9 mouse cellular contexts compared by ENCODE assay signal in the genomic region with DNA sequence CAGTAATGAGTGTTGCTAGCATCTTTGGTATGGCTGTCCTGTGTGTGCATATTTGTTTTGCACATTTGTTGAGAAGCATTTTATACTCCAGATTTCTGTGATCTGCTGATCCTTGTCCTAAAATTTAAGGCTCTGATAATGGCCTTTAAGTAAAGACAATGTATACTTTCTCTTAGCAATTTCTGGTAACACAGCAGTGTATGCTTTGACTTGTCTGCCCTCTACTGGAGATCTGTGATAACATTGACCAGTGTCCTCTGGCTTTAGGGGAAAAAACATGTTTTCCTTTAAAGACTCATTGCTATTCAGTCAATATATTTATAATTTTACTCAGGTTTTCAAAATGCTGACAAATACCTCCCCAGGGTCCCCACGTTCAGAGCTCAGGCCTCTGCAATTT.
A peak's percentile ranks its signal among the peaks of the same experiment; 100 is the strongest.
DNase-seq lines count a peak whose midpoint lies in the region; ATAC-seq and TF ChIP-seq lines count a peak whose summit lies in the region.
"Had no signal": no experiment of that assay in that cellular context is flagged by ENCODE, and none has a peak within 500 bp of the region (broad histone marks: within the 10 kb centered on the region; RNA-seq: fewer than 3 reads in every experiment).

No protein-coding gene starts in this region.

- no peaks in the 10 kb centered on the region for H3K4me1 ChIP-seq in limb, embryonic 11.5 days (ENCODE audit: control insufficient read depth, insufficient read depth, low read length)
- H3K4me1 ChIP-seq in limb, embryonic 10.5 days = no peaks in the 10 kb centered on the region
- H3K4me1 ChIP-seq in heart, postnatal 0 days (ENCODE audit: control insufficient read depth, insufficient read depth) = no peaks in the 10 kb centered on the region
- no peaks in the 10 kb centered on the region for H3K4me1 ChIP-seq in lung, postnatal 0 days (ENCODE audit: insufficient read depth, low read depth, low read length)

- no peak for TF ChIP-seq POLR2A in brain, embryonic 14.5 days (IDR thresholded peaks at IDR 0.05; ENCODE audit: borderline replicate concordance, extremely low read depth, insufficient read depth, insufficient read length, poor library complexity, severe bottlenecking)

- whole genome bisulfite sequencing in limb, embryonic 11.5 days = 5% methylated on average over 1 of the region's 1 CpGs
- WGBS in limb, embryonic 10.5 days = 7% methylated on average over 1 of the region's 1 CpGs
- 3% methylated on average over 1 of the region's 1 CpGs for WGBS in heart, postnatal 0 days
- 4% methylated on average over 1 of the region's 1 CpGs for WGBS in lung, postnatal 0 days

- no peak overlapping the region for H3K4me2 ChIP-seq in limb, embryonic 11.5 days (ENCODE audit: low read depth, severe bottlenecking)
- no peak overlapping the region for H3K4me2 ChIP-seq in heart, postnatal 0 days (ENCODE audit: low read depth, low read length)
- H3K4me2 ChIP-seq in lung, postnatal 0 days (replicated peaks; ENCODE audit: low read depth, low read length) = no peak overlapping the region

- H3K27ac ChIP-seq in limb, embryonic 11.5 days (replicated peaks; ENCODE audit: low read depth, low read length) = no peak overlapping the region
- no peak overlapping the region for H3K27ac ChIP-seq in limb, embryonic 10.5 days
- H3K27ac ChIP-seq in heart, postnatal 0 days (ENCODE audit: low read depth) = no peak overlapping the region
- no peak overlapping the region for H3K27ac ChIP-seq in lung, postnatal 0 days (ENCODE audit: low read length)

- intact Hi-C loops in gastrocnemius, postnatal 36 days (cut with DNase I) = loop anchor here (1.0 to 2.0 kb wide), 2 partner anchors 94 to 208 kb away; no protein-coding TSS in a partner anchor

- H3K27me3 ChIP-seq in limb, embryonic 11.5 days (ENCODE audit: control insufficient read depth, insufficient read depth, low read length) = no peaks in the 10 kb centered on the region
- no peaks in the 10 kb centered on the region for H3K27me3 ChIP-seq in limb, embryonic 10.5 days (ENCODE audit: low read depth, poor library complexity, severe bottlenecking)
- H3K27me3 ChIP-seq in heart, postnatal 0 days (ENCODE audit: control insufficient read depth, insufficient read depth, low read length) = no peaks in the 10 kb centered on the region
- H3K27me3 ChIP-seq in lung, postnatal 0 days (replicated peaks; ENCODE audit: insufficient read depth, low read length) = no peaks in the 10 kb centered on the region
- H3K27me3 ChIP-seq: megakaryocyte, embryonic 14.5 days had no signal

- ATAC-seq in limb, embryonic 11.5 days (ENCODE audit: insufficient number of reproducible peaks, low FRiP score, low TSS enrichment, low read depth) = no peak
- no peak for ATAC-seq in heart, postnatal 0 days (ENCODE audit: insufficient read depth, low read depth)
- ATAC-seq in lung, postnatal 0 days = no peak

- TF ChIP-seq CTCF in brain, embryonic 14.5 days (IDR thresholded peaks at IDR 0.05; ENCODE audit: borderline replicate concordance, extremely low read depth, insufficient read depth, insufficient read length) = peak; percentile 55; the same call in 1 of the 2 replicates
- TF ChIP-seq CTCF in heart, postnatal 0 days (IDR thresholded peaks at IDR 0.05; ENCODE audit: low read depth) = peak; percentile 77
- peak; percentile 85 for TF ChIP-seq CTCF in lung, postnatal 0 days (IDR thresholded peaks at IDR 0.05)

- peak; percentile 16 for DNase-seq in adrenal gland, adult 2 months
- DNase-seq in adrenal gland, adult 8-10 months = no peak
- peak; percentile 43 for DNase-seq in limb, embryonic 11.5 days (ENCODE audit: low spot score)
- DNase-seq in limb, embryonic 10.5 days (ENCODE audit: low spot score) = no peak
- peak; percentile 69 for DNase-seq in brain, embryonic 14.5 days (ENCODE audit: low read depth)
- DNase-seq in heart, postnatal 0 days (ENCODE audit: low spot score) = peak; percentile 44
- DNase-seq in lung, postnatal 0 days (ENCODE audit: low spot score) = peak; percentile 79
- DNase-seq in gastrocnemius, postnatal 36 days = no peak

- H3K9ac ChIP-seq in limb, embryonic 11.5 days (ENCODE audit: low read length) = no peak overlapping the region
- H3K9ac ChIP-seq in heart, postnatal 0 days (replicated peaks; ENCODE audit: low read depth, low read length) = no peak overlapping the region
- no peak overlapping the region for H3K9ac ChIP-seq in lung, postnatal 0 days (replicated peaks; ENCODE audit: low read depth)

- no peak overlapping the region for H3K4me3 ChIP-seq in limb, embryonic 11.5 days (ENCODE audit: low read depth, low read length)
- H3K4me3 ChIP-seq in limb, embryonic 10.5 days = no peak overlapping the region
- no peak overlapping the region for H3K4me3 ChIP-seq in heart, postnatal 0 days (ENCODE audit: low read depth, low read length)
- H3K4me3 ChIP-seq in lung, postnatal 0 days (ENCODE audit: low read depth, low read length) = no peak overlapping the region
- H3K4me3 ChIP-seq: megakaryocyte, embryonic 14.5 days had no signal

- no peaks in the 10 kb centered on the region for H3K36me3 ChIP-seq in limb, embryonic 11.5 days (ENCODE audit: control insufficient read depth, insufficient read depth, low read length)
- no peaks in the 10 kb centered on the region for H3K36me3 ChIP-seq in limb, embryonic 10.5 days
- no peaks in the 10 kb centered on the region for H3K36me3 ChIP-seq in heart, postnatal 0 days (replicated peaks; ENCODE audit: control insufficient read depth, insufficient read depth, low read length)
- H3K36me3 ChIP-seq in lung, postnatal 0 days (ENCODE audit: insufficient read depth, low read length) = no peaks in the 10 kb centered on the region

- no peaks in the 10 kb centered on the region for H3K9me3 ChIP-seq in limb, embryonic 11.5 days (ENCODE audit: control insufficient read depth, low read length)
- H3K9me3 ChIP-seq in limb, embryonic 10.5 days (replicated peaks) = no peaks in the 10 kb centered on the region
- no peaks in the 10 kb centered on the region for H3K9me3 ChIP-seq in heart, postnatal 0 days (replicated peaks; ENCODE audit: control insufficient read depth, low read length)
- H3K9me3 ChIP-seq in lung, postnatal 0 days (ENCODE audit: low read length) = no peaks in the 10 kb centered on the region
- H3K9me3 ChIP-seq: megakaryocyte, embryonic 14.5 days had no signal

- TF ChIP-seq EP300 in heart, postnatal 0 days (IDR thresholded peaks at IDR 0.05; ENCODE audit: low read depth) = no peak
- no peak for TF ChIP-seq EP300 in lung, postnatal 0 days (IDR thresholded peaks at IDR 0.05)

Comparison
In these comparisons a context has a peak if more than half of its experiments do, and no peak if none do; other contexts are left out.
1. DNase-seq: peak in adrenal gland, adult 2 months (single experiment), limb, embryonic 11.5 days (single experiment), brain, embryonic 14.5 days (single experiment), heart, postnatal 0 days (single experiment) and lung, postnatal 0 days (single experiment); none in adrenal gland, adult 8-10 months (single experiment), limb, embryonic 10.5 days (single experiment) and gastrocnemius, postnatal 36 days (0 of 2).
2. Peak in every context shown above with its lines, with median percentiles within 50 percentile points of each other: CTCF ChIP-seq.